Mouse (Mus musculus) embryonic facial prominence, embryonic 15.5 days (tissue): Measurements from ENCODE around the gene Cd3g. TPM values are rescaled to one million over a fixed set of nuclear protein-coding genes. Genes with fewer than 3 reads are reported as not detected.

ENCODE experiments used
- ATAC-seq: fragments of 200-750 bp; cut with Nextera tagmentation; 2 replicates; pipeline ENCODE4 v1.8.0; 2017; ENCODE audit warnings: low read depth, moderate TSS enrichment; ENCODE audit not compliant: insufficient number of reproducible peaks, low FRiP score, low TSS enrichment
- H3K27ac ChIP-seq: fragments of 300-500 bp; sonication (generic); replicated peaks from 2 replicates; pipeline ENCODE4 v1.5.1; 2015; ENCODE audit warnings: mild to moderate bottlenecking, inconsistent platforms
- H3K27me3 ChIP-seq: fragments of 300-500 bp; sonication (generic); 2 replicates; pipeline ENCODE4 v1.6.1; 2015; ENCODE audit warnings: inconsistent platforms
- H3K36me3 ChIP-seq: fragments of 300-500 bp; sonication (generic); 2 replicates; pipeline ENCODE4 v1.6.1; 2015; ENCODE audit warnings: mild to moderate bottlenecking, inconsistent platforms
- H3K4me1 ChIP-seq: fragments of 300-500 bp; sonication (generic); 2 replicates; pipeline ENCODE4 v1.6.1; 2015; ENCODE audit warnings: inconsistent platforms
- H3K4me2 ChIP-seq: fragments of 300-500 bp; sonication (generic); replicated peaks from 2 replicates; pipeline ENCODE4 v1.6.1; 2015; ENCODE audit warnings: mild to moderate bottlenecking, inconsistent platforms
- H3K4me3 ChIP-seq: fragments of 300-500 bp; sonication (generic); replicated peaks from 2 replicates; pipeline ENCODE4 v1.5.1; 2015; ENCODE audit warnings: mild to moderate bottlenecking, inconsistent platforms
- H3K9ac ChIP-seq: fragments of 300-500 bp; sonication (generic); 2 replicates; pipeline ENCODE4 v1.6.1; 2015; ENCODE audit warnings: inconsistent platforms
- H3K9me3 ChIP-seq: fragments of 300-500 bp; sonication (generic); replicated peaks from 2 replicates; pipeline ENCODE4 v1.6.1; 2016; ENCODE audit warnings: inconsistent platforms
- WGBS: fragments of 180-500 bp; shearing (Covaris S2); methylation state at CpG from one replicate; pipeline ENCODE4 v1.1.7; 2015; 5-methylcytosine and 5-hydroxymethylcytosine counted together
- polyA plus RNA-seq: library from polyadenylated mRNA; unstranded; fragments of >200 nt; fragmentation: Nextera tagmentation; extraction: Ambion mirVana; gene quantifications from 2 replicates; pipeline ENCODE4 v1.2.1, GENCODE M21; 2015

Gene Cd3g
- polyA plus RNA-seq, 1 experiment from 2014 or later = 0.29 TPM

- peak; percentile 93 for ATAC-seq
- H3K27ac ChIP-seq = peak within 1 kb of the TSS; percentile 63
- no peaks in the 10 kb centered on the region for H3K27me3 ChIP-seq
- WGBS = under 1% methylated on average over 39 of the region's 39 CpGs
- H3K4me3 ChIP-seq = peak within 1 kb of the TSS; percentile 80
- peak within 1 kb of the TSS; percentile 67 for H3K4me2 ChIP-seq
- H3K9ac ChIP-seq = peak within 1 kb of the TSS; percentile 76
- peaks cover 17% of the 10 kb centered on the region for H3K4me1 ChIP-seq
- H3K36me3 ChIP-seq = peaks cover 17% of the 10 kb centered on the region
- no peaks in the 10 kb centered on the region for H3K9me3 ChIP-seq
Observed at GRCm38 (mm10) chr9:44965126-44965832, 15.0 kb downstream of the Cd3g start, which contains the start of gene Ube4a. TSS of gene Ube4a (minus strand) at chr9:44965600.

- no peak for ATAC-seq
- H3K27me3 ChIP-seq = no peaks in the 10 kb centered on the region
- H3K4me1 ChIP-seq = no peaks in the 10 kb centered on the region
- H3K4me2 ChIP-seq = no peak overlapping the region
- H3K27ac ChIP-seq = no peak overlapping the region
- H3K9me3 ChIP-seq = no peaks in the 10 kb centered on the region
- no peak overlapping the region for H3K4me3 ChIP-seq
- H3K36me3 ChIP-seq = peaks cover 74% of the 10 kb centered on the region
- WGBS = 85% methylated on average over 3 of the region's 3 CpGs
- no peak overlapping the region for H3K9ac ChIP-seq
Observed at GRCm38 (mm10) chr9:44954432-44954831, 25.8 kb downstream of the Cd3g start.

- peaks cover 90% of the 10 kb centered on the region for H3K36me3 ChIP-seq
- ATAC-seq = no peak
- H3K4me1 ChIP-seq = no peaks in the 10 kb centered on the region
- no peak overlapping the region for H3K27ac ChIP-seq
- H3K9me3 ChIP-seq = no peaks in the 10 kb centered on the region
- no peak overlapping the region for H3K9ac ChIP-seq
- no peaks in the 10 kb centered on the region for H3K27me3 ChIP-seq
- H3K4me2 ChIP-seq = no peak overlapping the region
- WGBS = 86% methylated on average over 5 of the region's 5 CpGs
- H3K4me3 ChIP-seq = no peak overlapping the region
Observed at GRCm38 (mm10) chr9:44947836-44948235, 32.4 kb downstream of the Cd3g start.

- H3K9me3 ChIP-seq = no peaks in the 10 kb centered on the region
- H3K4me1 ChIP-seq = no peaks in the 10 kb centered on the region
- H3K27me3 ChIP-seq = no peaks in the 10 kb centered on the region
- no peak for ATAC-seq
- no peak overlapping the region for H3K9ac ChIP-seq
- H3K4me2 ChIP-seq = no peak overlapping the region
- no peak overlapping the region for H3K4me3 ChIP-seq
- H3K27ac ChIP-seq = no peak overlapping the region
- WGBS = 82% methylated on average over 7 of the region's 7 CpGs
- peaks cover 90% of the 10 kb centered on the region for H3K36me3 ChIP-seq
Observed at GRCm38 (mm10) chr9:44946185-44946695, 34.0 kb downstream of the Cd3g start.

- ATAC-seq = no peak
- 95% methylated on average over 4 of the region's 4 CpGs for WGBS
- no peaks in the 10 kb centered on the region for H3K9me3 ChIP-seq
- H3K4me3 ChIP-seq = no peak overlapping the region
- H3K36me3 ChIP-seq = peaks cover 84% of the 10 kb centered on the region
- H3K4me2 ChIP-seq = no peak overlapping the region
- no peaks in the 10 kb centered on the region for H3K27me3 ChIP-seq
- no peaks in the 10 kb centered on the region for H3K4me1 ChIP-seq
- H3K9ac ChIP-seq = no peak overlapping the region
- H3K27ac ChIP-seq = no peak overlapping the region
Observed at GRCm38 (mm10) chr9:44942421-44942820, 37.8 kb downstream of the Cd3g start.

GRCm38 (mm10) chr9:44941756-44942155, 38.5 kb downstream of the Cd3g start:
- peaks cover 83% of the 10 kb centered on the region for H3K36me3 ChIP-seq
- H3K4me3 ChIP-seq = no peak overlapping the region
- 89% methylated on average over 4 of the region's 4 CpGs for WGBS
- no peaks in the 10 kb centered on the region for H3K9me3 ChIP-seq
- H3K27ac ChIP-seq = no peak overlapping the region
- ATAC-seq = no peak
- no peak overlapping the region for H3K9ac ChIP-seq
- H3K4me1 ChIP-seq = no peaks in the 10 kb centered on the region
- H3K27me3 ChIP-seq = no peaks in the 10 kb centered on the region
- H3K4me2 ChIP-seq = no peak overlapping the region

GRCm38 (mm10) chr9:44921543-44921942, 58.7 kb downstream of the Cd3g start:
- Histone ChIP-seq H3K4me1 (peaks cover 4% of the 10 kb centered on the region; the same call in 1 of the 2 replicates), H3K9ac (no peak overlapping the region), H3K36me3 (peaks cover 12% of the 10 kb centered on the region; the same call in 1 of the 2 replicates), H3K27ac (peak overlapping the region; percentile 98), H3K4me2 (peak overlapping the region; percentile 68), H3K9me3 (no peaks in the 10 kb centered on the region), H3K4me3 (peak overlapping the region; percentile 95), H3K27me3 (no peaks in the 10 kb centered on the region)
- whole genome bisulfite sequencing = 72% methylated on average over 2 of the region's 2 CpGs
- ATAC-seq = no peak

- under 1% methylated on average over 8 of the region's 8 CpGs for WGBS
Observed at GRCm38 (mm10) chr9:44921123-44921468, 59.1 kb downstream of the Cd3g start.

GRCm38 (mm10) chr9:44920374-44921122, 59.7 kb downstream of the Cd3g start, which contains the start of gene Atp5l:
TSS of gene Atp5l (minus strand) at chr9:44920742.
- H3K4me2 ChIP-seq = peak within 1 kb of the TSS; percentile 68
- H3K9ac ChIP-seq = peak within 1 kb of the TSS; percentile 91
- H3K27me3 ChIP-seq = no peaks in the 10 kb centered on the region
- WGBS = under 1% methylated on average over 48 of the region's 48 CpGs
- peak within 1 kb of the TSS; percentile 95 for H3K4me3 ChIP-seq
- peak within 1 kb of the TSS; percentile 98 for H3K27ac ChIP-seq
- ATAC-seq = peak; percentile 88
- 0 out of 2 replicates have a peak, but pooled peaks cover 9% of the 10 kb centered on the region for H3K36me3 ChIP-seq
- peaks cover 6% of the 10 kb centered on the region for H3K4me1 ChIP-seq
- H3K9me3 ChIP-seq = no peaks in the 10 kb centered on the region

More at GRCm38 (mm10) chr9:44921123-44921468, 59.1 kb downstream of the Cd3g start:
- H3K27me3 ChIP-seq = no peaks in the 10 kb centered on the region
- no peaks in the 10 kb centered on the region for H3K9me3 ChIP-seq
- peaks cover 4% of the 10 kb centered on the region; the same call in 1 of the 2 replicates for H3K4me1 ChIP-seq
- peak overlapping the region; percentile 91 for H3K9ac ChIP-seq
- H3K27ac ChIP-seq = peak overlapping the region; percentile 98
- 0 out of 2 replicates have a peak, but pooled peaks cover 9% of the 10 kb centered on the region for H3K36me3 ChIP-seq
- H3K4me3 ChIP-seq = peak overlapping the region; percentile 95
- peak overlapping the region; percentile 68 for H3K4me2 ChIP-seq
- peak; percentile 88 for ATAC-seq

GRCm38 (mm10) chr9:44919606-44920005, 60.6 kb downstream of the Cd3g start:
- peak overlapping the region; percentile 95 for H3K4me3 ChIP-seq
- 0 out of 2 replicates have a peak, but pooled peaks cover 5% of the 10 kb centered on the region for H3K36me3 ChIP-seq
- peak overlapping the region; percentile 68 for H3K4me2 ChIP-seq
- ATAC-seq = no peak
- no peak overlapping the region for H3K27ac ChIP-seq
- H3K9me3 ChIP-seq = no peaks in the 10 kb centered on the region
- H3K9ac ChIP-seq = peak overlapping the region; percentile 91; the same call in 1 of the 2 replicates
- peaks cover 15% of the 10 kb centered on the region for H3K4me1 ChIP-seq
- 34% methylated on average over 2 of the region's 2 CpGs for WGBS
- H3K27me3 ChIP-seq = no peaks in the 10 kb centered on the region
